Mouse (Mus musculus): Measurements from ENCODE around the gene Adam29. TPM values are rescaled to one million over a fixed set of nuclear protein-coding genes. Genes with fewer than 3 reads are reported as not detected.

Gene Adam29
- not detected in 2 replicates for polyA plus RNA-seq (2012; rRNA removed; ENCODE audit: low replicate concordance)

DNA sequence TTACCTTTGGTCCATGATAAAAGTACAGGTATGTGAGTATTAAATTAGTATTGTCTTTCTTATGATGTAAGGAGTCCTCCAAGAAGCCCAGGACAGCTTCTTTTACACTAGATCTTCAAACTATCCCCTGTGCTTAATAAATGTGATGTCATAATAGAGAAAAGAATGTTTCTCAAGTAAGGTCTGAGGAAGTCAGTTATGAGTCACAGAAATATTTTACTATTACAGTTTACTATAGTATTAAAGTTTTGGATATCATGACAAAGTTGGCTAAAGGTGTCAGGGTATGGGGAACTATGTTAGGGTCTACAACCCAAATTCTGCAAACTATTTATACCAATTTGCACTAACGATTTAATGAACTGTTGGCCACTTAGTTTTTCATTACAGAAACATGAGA, at the start of gene Adam29:
Gene Adam29 (minus strand): TSS at position 101 of the 400 bp plus-strand sequence.

DNA sequence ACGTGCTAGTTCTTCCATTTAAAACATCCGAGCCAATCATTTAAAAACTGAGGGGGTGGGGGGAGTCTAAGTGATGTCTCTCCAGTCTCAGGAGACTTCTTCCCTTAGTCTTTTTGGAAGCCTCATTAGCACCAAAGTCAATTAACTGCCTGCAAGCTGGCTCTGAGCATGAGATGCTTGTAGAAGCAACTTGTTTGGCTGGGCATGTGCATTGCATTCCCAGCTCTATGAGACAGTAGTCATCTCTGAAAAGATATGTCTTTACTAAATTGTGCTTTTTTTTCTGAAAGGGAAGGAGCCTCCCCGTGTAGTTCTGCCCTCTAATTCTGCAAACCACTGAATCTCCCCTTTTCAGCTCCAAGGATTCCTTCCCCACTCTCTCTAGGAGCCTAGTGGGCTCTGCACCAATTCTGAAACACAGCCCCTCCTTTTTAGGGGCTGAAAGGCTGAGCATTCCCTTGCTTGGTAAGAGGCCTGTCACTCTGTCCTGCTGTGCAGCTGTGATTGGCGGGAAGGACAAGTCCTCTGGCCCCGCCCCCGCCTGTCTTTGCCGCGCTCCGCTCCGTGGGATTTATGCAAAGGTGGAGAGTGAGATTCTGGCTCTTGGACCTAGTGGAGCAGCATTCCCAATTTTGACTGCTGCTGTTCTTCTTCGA, 33.2 kb upstream of the Adam29 start, which contains the start of gene Glra3:
Gene Glra3 (plus strand): TSS at position 591 of the 656 bp plus-strand sequence.

Other genes with a start within 250 kb of the Adam29 start
- gene Glra3, start 33.5 kb upstream of the Adam29 start, polyA plus RNA-seq (2012; rRNA removed; ENCODE audit: low replicate concordance), result not detected in 2 replicates